Mouse (Mus musculus) granulocyte monocyte progenitor cell, adult 5-6 weeks (primary cell): ENCODE results near the gene Cmpk1. TPM values are rescaled to one million over a fixed set of nuclear protein-coding genes. Genes with fewer than 3 reads are reported as not detected.
A peak's percentile ranks its signal among the peaks of the same experiment; 100 is the strongest.
"Not testable (repeated sequence)": the region's sequence is repeated elsewhere in the genome, so short reads cannot be mapped to it uniquely, and the experiment has no call there.

Source experiments
- ATAC-seq: replicated peaks from 2 replicates; pipeline ENCODE4 v1.8.0; 2016; ENCODE audit warnings: mild to moderate bottlenecking, moderate TSS enrichment, inconsistent platforms; ENCODE audit not compliant: poor library complexity, severe bottlenecking
- total RNA-seq, 2 experiments: library from RNA; stranded (forward) in 1 of 2; stranded (reverse) in 1 of 2; fragments of 200-712, 200-1000 nt in 1 of 2; fragments of >200 nt in 1 of 2; fragmentation: Nextera tagmentation in 1 of 2; gene quantifications; 2 replicates each; pipeline ENCODE4 v1.2.3; 2014 to 2017

Cmpk1 gene
- total RNA-seq (2014; fragmentation: Nextera tagmentation) (68.3 and 74.7 TPM in 2 replicates), total RNA-seq (2017) (183 and 233 TPM in 2 replicates)

DNA sequence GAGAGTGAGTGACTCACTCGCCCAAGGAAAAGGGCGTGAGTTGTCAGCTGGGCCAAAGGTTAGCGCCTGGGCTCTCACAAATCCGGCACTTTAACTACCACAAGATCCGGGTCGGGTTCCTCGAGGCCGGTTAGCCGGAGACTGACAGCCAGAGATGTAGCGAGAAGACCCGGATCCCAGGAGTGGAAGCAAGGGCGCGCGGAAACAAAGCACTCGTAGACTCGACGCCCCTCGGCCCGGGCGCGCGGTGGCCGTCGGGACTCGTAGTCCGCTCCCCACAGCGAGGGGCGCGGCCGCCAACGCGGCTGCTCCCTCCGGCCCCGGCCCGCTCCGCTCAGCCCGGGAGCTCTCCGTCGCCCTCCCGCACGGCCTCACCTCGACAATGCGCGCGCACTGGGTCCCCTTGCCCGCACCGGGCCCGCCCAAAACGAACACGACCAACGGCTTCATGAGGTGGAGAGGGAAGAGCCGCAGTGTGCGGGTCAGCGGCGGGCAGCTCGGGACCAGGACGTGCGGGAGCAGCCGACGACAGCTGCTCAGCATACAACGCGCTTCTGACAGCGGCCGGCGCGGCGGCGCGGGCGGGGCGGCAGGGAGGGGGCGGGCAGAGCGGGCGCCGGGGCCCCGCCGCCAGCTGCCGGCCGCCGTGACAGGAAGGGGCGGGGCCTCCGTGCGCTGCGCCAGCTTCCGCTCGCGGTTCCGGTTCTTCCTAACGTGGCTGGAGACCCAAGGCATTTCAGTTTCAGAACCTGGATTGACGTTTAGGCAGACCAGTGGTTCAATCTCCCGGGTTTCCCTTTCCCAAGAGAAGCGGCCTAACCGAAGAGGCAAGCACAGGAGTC, at the start of gene Cmpk1:
TSS of gene Cmpk1 (minus strand) at position 651 of the 842 bp plus-strand sequence.
- ATAC-seq: peak; percentile 81

DNA sequence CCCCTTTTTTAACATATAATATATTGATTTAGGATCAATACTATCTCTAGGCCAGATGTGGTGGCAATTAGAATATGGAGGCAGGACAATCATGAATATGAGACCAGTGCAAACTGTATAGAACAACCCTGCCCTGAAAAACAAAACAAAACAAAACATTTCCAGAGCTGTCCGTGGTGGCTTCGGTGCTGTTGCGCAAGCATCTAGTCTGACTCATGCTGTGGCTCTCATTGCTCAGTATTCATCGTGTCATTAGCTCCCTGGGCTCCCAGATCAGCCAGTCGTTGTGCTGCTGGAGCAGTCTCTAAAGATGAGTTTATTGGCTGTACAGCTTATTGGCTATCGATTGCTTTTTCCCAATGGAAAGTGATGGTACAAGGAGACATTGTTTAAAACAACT, 48.0 kb upstream of the Cmpk1 start:
- peak; percentile 98 for ATAC-seq

DNA sequence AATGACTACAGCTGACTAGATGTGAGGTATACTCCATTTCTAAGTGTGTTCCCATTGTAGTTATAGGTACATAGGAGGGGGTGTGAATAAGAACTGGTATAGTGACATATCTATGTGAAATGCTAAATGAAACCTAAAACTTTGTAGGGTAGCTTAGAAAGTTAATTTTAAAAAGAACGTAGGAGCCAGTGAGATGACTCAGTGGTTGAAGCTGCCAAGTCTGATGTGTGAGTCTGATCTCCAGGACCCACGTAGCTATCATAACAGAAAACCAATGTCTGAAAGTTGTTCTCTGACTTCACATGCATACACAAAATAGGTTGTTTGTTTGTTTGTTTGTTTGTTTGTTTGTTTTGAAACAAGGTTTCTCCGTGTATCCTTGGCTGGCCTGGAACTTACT, 33.0 kb upstream of the Cmpk1 start:
- ATAC-seq: no peak

DNA sequence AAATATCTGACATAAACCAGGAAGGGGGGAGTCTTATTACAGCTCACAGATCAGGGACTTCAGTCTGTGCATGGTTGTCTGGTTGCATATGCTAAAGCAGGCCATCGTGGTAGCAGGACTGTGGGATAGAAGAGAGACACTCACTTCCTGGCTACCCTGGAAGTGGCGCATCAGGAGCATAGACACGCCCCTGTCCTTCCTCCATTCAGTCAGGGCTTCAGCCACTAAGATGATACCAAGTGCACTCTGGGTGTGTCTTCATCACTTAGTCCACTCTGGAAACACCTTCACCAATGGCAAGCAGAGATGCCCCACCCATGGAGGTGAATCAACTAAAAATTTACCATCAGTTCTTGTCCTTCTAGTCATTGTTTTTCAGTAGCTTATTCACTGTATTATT, 27.2 kb upstream of the Cmpk1 start:
- ATAC-seq: no peak

DNA sequence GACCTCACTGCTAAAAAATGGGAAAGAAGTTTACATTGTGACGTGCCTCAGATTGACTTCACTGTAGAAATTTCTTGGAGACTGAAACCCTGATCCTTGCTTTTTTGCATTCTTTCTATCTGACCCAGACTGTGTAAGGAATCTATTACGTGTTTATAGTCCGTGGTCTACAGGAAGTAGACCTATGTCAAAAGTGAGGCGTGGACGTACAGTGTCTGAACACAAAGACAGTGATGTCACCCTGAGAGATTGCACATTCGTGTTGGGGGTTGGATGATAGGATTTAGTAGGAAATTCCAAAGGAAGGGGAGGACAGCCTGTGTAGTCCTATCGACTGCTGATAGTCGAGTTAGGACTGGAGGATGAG, 13.4 kb upstream of the Cmpk1 start:
- peak; percentile 60 for ATAC-seq

DNA sequence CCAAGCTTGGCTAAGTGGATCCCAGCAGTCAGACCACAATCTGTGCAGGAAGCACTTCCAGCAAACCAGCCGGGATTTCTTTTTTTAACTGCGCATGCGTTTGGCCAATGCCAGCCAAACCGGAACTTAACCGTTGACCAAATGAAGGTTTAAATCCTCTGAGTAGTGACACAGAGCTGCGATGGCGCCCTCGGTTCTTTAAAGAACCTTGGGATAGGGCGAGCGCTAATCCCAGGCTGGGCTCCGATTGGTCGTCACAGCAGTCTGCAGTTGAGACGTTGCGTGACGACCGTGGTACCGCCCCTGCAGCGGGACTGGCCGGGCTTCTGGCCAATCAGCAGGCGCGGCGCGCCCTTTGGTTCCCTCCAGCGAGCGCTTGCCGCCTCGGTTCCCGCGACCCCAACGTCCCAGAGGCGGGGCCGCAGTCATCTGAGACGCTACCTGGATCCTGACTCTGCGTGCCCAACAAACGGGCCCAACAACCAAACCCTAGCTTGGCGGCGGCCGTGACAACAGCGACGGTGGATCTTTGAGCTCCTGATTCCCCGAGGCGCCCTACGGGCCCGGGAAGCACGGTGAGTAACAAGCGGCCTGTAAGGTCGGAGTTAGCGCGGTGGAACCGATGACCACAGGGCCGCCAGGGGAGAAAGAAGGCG, 12.9 kb upstream of the Cmpk1 start, which contains the start of gene Stil:
TSS of gene Stil (plus strand) at position 387 of the 656 bp plus-strand sequence.
- ATAC-seq: peak; percentile 90

DNA sequence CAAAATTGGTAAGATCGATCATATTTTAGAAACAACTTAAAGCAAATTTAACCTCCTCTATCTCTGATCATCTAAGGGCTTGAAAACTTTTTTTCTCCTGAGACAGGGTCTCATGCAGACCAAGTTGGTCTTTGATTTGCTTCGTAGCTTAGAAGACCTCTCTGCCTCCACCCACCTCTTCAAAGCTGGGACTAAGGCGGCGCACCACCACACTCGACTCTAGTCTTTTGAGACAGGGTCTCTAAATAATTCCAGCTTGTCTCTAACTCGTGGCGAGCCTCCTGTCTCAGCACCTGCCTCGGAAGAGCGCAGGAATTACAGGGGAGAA, 12.4 kb upstream of the Cmpk1 start:
- ATAC-seq: no peak; the same call in 1 of the 2 replicates

DNA sequence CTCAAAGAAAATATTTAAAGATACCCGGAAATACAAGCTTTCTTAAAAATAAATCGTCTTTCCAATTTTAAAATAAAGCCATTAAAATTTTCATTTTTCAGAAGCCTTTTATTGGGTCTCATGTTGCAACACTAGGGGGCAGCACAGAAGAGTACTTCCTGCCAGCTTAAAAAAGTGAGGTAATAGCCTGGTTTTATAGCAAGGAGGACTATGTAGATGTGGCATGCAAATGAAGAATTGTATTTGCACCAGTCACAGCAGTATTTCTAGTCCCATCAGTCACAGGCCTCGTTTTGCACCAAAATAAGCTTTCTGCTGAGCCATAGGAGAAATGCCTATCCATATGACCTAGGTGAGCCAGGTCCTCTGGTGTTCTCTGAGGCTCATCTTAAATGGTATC, 10.0 kb upstream of the Cmpk1 start:
- no peak for ATAC-seq

DNA sequence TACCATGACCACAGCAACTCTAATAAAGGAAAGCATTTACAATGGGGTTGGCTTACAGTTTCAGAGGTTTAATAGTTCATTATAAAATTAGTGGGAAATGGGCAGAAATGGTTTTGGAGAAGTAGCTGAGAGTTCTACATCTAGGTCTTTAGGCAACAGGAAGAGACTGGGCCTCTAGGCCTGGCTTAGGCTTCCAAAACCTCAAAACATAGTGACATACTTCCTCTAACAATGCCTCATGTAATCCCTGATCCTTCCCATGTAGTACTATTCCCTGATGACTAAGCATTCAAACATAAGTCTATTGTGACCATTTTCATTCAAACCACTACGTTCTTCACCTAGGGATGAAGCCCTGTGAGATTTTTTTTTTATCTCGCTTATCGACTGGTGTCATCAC, 7.2 kb upstream of the Cmpk1 start:
- ATAC-seq: peak; percentile 90

DNA sequence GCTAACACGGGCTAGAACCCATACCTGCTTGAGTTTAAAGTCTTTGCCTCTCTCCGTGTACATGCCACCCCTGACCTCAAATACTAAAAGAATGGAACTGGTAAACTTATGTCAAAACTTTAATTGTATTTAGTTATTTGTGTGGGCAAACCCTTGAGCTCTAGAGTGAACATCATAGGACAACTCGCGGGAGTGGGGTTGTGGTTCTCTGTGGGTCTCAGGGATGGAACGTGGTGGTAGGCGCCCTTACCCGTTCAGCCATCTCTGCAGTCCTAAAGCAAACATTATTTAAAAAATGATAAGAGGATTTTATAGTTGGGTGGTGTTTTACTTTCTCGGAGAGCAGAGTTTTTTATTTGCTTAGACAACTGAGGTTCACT, 840 bp downstream of the Cmpk1 start:
- ATAC-seq: no peak

DNA sequence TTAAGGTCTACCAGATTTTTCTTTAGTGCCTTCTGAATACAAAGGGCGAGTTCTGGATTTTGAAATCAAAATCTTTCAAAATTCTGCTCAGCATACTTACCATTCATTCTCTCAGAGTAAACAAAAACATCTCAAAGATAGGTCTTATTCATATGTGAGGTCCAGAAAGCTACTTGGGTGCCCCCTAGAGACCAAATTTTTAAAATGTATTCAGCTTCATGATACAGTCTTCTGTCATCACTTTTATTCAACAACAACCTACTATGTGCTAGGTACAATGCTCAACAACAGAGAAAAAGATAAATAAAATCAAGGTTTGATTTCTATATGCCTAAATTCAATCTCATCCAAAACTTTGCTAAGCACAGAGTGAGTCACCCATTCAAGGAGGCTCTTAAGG, 4.0 kb downstream of the Cmpk1 start:
- 0 out of 2 replicates have a peak, but pooled peaks have one; percentile 22 for ATAC-seq

DNA sequence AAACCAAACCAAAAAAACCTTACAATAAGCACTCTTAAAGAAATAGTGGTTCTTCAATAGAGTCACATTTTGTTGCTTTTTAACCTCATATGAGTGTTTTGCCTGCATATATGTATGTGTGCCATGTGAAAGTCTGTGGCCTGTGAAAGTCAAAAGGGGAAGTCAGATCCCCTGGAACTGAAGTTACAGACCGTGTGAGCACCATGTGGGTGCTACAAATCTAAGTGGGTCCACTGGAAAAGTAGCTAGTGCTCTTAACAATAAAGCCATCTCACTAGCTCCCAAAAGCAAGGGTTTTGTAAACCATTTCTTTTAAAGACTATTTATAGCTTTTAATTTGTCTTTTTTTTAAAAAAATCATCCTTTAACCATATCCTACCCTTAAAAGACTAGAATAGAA, 4.4 kb downstream of the Cmpk1 start:
- ATAC-seq: peak; percentile 53

DNA sequence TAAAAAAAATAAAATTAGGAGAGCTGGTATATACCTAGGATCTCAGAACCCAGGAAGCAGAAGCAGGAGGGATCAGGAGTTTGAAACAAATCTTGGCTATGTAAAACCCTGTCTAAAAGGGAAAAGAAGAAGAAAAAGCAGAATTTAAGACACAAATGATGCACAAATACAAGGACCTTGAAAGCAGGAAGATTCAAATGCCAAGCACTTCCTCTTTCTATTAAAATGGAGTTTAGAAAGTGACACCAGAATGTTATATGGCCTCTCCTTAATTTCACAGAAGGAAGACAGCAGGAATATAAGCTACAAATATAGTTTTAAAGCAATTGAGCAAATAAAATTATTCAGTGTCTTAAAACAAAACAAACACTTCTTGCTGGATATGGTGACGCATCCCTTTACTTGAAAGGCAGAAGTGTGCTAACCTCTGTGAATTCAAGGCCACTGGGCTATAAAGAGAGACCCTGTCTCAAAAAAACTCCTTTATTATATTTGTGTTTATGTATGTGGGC, 13.8 kb downstream of the Cmpk1 start:
- ATAC-seq: peak; percentile 65

DNA sequence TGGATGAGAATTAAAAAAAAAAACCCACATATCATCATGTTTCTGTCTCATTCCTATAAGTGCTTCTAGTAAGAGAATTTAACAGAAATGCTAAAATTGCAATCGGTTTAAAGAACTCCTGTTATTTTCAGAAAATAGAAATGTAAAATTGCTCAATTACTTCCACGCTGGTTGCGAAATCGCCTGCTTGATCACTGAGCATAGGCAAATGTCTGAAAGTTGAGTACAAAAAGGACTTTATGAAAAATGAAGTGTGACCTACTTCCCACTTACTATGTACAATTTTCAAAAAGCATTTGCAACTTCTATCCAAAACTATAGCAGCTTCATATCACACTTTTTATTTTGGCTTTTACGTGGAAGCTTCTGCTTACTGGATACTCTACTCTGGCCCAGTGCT, 16.3 kb downstream of the Cmpk1 start:
- ATAC-seq: peak; percentile 82

DNA sequence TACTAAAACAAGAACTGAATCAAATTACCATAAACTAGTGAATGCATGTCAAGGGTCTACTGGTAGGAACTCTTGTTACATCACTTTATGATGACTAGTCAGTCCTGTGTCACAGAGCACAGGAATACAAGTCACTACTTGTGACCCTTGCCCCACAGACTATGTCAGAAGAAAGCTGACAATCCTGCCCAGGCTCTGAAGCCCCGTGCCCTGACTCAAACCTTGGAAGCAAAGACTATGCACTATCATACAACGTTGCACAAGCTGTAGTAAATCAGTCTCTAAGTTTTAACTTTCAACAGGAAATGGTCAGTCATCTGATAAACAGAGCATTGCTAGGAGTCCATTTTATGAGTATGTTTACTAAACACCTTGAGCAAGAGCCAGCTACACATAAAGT, 26.2 kb downstream of the Cmpk1 start:
- ATAC-seq: not testable (repeated sequence)

DNA sequence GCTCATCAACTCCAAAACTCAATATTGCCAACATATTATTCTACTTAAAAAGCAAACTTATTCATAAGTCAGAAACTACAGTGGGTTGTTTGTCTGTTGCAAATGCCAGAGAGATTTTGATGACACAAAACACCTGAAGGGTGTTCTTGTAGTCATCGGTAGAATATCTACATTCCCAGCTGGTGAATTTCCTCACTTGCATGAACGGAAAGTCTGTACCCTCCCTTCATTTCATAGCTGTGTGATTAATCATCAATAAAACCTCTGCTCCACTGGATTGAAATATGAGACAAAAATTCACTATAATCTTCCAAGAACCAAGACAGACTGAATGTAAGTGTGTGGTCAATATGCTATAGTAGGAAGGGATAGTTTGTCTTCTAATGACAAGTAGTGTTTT, 27.5 kb downstream of the Cmpk1 start:
- no peak for ATAC-seq

DNA sequence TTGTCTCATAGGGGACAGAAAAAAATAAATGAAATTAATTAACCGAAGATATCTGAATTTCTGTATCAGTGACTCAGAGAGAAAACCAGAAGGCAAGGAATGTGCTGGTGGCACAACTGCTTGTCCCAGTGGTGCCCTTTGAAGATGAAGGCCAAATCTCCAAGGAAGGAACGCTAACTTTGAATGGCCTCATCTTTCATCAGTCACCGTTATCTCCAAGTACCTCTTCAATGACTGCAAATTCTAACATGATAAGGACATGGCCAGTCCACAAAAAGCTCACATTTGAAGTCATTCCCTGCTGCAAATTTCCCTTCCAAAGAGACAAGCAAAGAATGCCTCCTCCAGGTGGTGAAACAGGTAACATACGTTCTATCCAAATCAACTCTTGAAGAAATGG, 28.3 kb downstream of the Cmpk1 start:
- ATAC-seq: no peak

DNA sequence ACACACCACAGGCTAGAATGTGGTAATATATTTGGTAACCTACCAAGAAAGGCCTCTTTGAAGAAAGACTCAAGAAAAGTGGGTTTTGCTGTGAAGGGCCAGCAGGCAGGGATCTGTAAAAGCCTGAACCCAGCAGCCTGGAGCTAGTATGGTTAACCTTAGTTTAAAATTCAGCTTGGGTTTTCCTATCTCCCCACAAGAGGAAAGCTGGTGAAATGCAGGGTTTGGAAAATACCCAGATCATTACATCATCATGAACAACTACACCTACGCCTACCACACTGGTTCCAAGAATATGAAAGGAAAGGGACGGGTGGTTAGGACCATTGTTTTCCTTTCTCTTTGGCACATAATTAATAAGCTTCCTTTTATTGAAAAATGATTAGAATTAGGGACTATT, 28.8 kb downstream of the Cmpk1 start:
- no peak for ATAC-seq

DNA sequence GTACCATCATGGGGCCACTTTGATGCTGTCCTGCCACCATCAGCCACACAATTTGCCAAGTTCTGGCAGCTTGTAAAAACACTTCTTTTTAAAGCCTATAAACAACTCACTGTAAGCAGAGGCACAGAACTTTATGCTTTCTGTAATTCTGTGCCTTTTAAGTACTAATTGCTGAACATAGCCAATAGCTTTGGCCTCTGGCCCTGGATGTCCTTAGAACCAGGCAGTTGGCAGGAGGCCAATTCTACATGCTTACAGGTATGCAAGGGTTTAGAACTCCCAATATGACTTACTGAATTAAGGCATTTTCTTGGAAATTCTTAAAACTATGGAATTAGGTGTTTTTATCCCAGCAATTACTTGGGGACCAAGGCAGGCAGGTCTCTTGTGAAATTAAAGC, 29.6 kb downstream of the Cmpk1 start:
- no peak for ATAC-seq

DNA sequence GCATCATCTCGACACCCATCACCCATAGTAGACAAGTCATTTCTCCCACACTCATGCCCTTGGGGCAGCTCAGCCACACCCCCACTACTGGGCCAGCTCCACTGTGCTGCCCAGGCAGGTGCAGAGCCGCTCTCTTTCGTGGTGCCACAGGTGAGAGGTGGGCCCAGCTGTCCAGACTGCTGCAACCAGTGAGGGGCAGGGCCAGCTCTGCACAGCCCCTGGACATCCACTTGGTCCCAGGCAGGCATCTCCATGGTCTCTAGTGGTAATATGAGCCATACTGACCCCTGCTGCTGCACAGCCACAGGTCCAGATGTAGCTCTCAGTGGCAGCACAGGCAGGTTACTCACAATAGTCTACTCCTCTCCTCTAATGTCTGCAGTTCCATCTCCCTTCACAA, 33.9 kb downstream of the Cmpk1 start:
- ATAC-seq: no peak

DNA sequence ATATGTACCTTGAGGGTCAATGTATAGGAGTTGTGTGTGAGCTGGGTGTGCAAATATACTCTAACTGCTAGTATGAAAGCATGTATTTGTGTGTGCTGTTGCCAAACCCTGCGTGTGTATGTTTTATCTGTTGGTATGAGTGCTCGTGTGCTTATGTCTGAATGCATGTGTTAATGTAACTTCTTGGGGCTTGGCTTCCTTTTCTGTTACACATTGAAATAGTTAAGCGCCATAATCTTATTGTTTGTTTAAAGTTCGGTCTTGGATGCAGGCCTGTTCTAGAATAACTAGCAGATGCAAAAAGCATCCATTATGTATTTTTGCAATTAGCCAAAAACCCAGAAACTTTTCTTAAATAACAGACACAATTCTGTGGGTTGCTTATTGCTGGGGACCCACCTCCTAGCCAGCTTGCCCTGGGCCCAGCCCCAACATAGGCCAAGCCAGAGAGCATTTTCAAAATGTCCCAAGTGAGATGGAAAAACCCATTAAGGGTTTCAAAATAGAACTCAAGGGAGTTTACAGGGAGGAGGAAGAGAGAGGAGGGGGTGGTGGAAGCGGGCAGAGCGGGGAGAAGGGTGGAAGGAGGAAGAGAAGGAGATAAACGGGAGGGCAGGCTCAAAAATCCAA, 39.1 kb downstream of the Cmpk1 start:
- ATAC-seq: peak; percentile 12; the same call in 1 of the 2 replicates
